ENCODE assay signal across 26 mouse cellular contexts in genomic region chr7:30591605-30591951, GRCm38 (mm10). TPM values are rescaled to one million over a fixed set of nuclear protein-coding genes. Genes with fewer than 3 reads are reported as not detected.
A peak's percentile ranks its signal among the peaks of the same experiment; 100 is the strongest.
DNase-seq lines count a peak whose midpoint lies in the region; ATAC-seq and TF ChIP-seq lines count a peak whose summit lies in the region.
"Had no signal": no experiment of that assay in that cellular context is flagged by ENCODE, and none has a peak within 500 bp of the region (broad histone marks: within the 10 kb centered on the region; RNA-seq: fewer than 3 reads in every experiment).

No protein-coding gene starts in this region.

- H3K79me2 ChIP-seq in CH12.LX (replicated peaks; ENCODE audit: control insufficient read depth, extremely low read depth, insufficient read depth, poor library complexity, severe bottlenecking) (peaks cover 52% of the 10 kb centered on the region), MEL (ENCODE audit: control insufficient read depth, insufficient read depth, low read length, poor library complexity) (peaks cover 29% of the 10 kb centered on the region)

- TF ChIP-seq EP300 in CH12.LX (IDR thresholded peaks at IDR 0.05; ENCODE audit: low read length) (no peak), MEL (IDR thresholded peaks at IDR 0.05; ENCODE audit: low read depth in 1 of 2, low read length in 2 of 2) (no peak)

- H3K36me3 ChIP-seq in forebrain, embryonic 10.5 days (replicated peaks): peaks cover 4% of the 10 kb centered on the region
- H3K36me3 ChIP-seq in forebrain, postnatal 0 days (ENCODE audit: insufficient read depth): peaks cover 2% of the 10 kb centered on the region; the same call in 1 of the 2 replicates
- H3K36me3 ChIP-seq in midbrain, embryonic 10.5 days: peaks cover 3% of the 10 kb centered on the region
- no peaks in the 10 kb centered on the region for H3K36me3 ChIP-seq in midbrain, embryonic 16.5 days (ENCODE audit: control insufficient read depth, insufficient read depth, low read length)
- H3K36me3 ChIP-seq in CH12.LX (replicated peaks in 1 of 2; ENCODE audit: control insufficient read depth in 1 of 2, insufficient read depth in 1 of 2, low read length in 1 of 2) (peaks cover 4 to 21% of the 10 kb centered on the region in 2 experiments), MEL (ENCODE audit: control insufficient read depth in 1 of 2, insufficient read depth in 2 of 2, low read length in 2 of 2) (peaks cover 0 to 16% of the 10 kb centered on the region in 2 experiments; a peak in 2 of 4 replicates)

- TF ChIP-seq RAD21 in CH12.LX (IDR thresholded peaks at IDR 0.05; ENCODE audit: low read depth, low read length) (no peak), MEL (IDR thresholded peaks at IDR 0.05; ENCODE audit: low read depth, low read length) (no peak)

- dilution Hi-C loops in CH12.LX (cut with MboI; ENCODE audit: extremely low pct_ligation_motif_present, extremely low pct_unique_long_range_greater_than_20kb, low sequenced_read_pairs): no loop called here

- TF ChIP-seq POLR2A in CH12.LX (IDR thresholded peaks at IDR 0.05; ENCODE audit: low read depth, low read length) (no peak), MEL (IDR thresholded peaks at IDR 0.05; ENCODE audit: control insufficient read depth in 1 of 2, insufficient read depth in 1 of 2, low read depth in 1 of 2, low read length in 2 of 2, poor library complexity in 1 of 2) (no peak)

- H3K27ac ChIP-seq in forebrain, embryonic 10.5 days: peak overlapping the region; percentile 9; the same call in 1 of the 2 replicates
- H3K27ac ChIP-seq in forebrain, postnatal 0 days (ENCODE audit: low read depth, low read length): no peak overlapping the region
- no peak overlapping the region for H3K27ac ChIP-seq in midbrain, embryonic 10.5 days (replicated peaks)
- no peak overlapping the region for H3K27ac ChIP-seq in midbrain, embryonic 16.5 days (ENCODE audit: low read length)
- H3K27ac ChIP-seq in CH12.LX (ENCODE audit: insufficient read depth, low read depth) (peak overlapping the region; percentile 100; the same call in 1 of the 2 replicates), MEL (ENCODE audit: control insufficient read depth, low read depth, low read length) (peak overlapping the region; percentile 84)
- H3K27ac ChIP-seq: heart, adult 2 months; stomach, postnatal 0 days had no signal

- no peaks in the 10 kb centered on the region for H3K27me3 ChIP-seq in forebrain, embryonic 10.5 days (ENCODE audit: poor library complexity, severe bottlenecking)
- no peaks in the 10 kb centered on the region for H3K27me3 ChIP-seq in forebrain, postnatal 0 days (ENCODE audit: insufficient read depth, low read length)
- no peaks in the 10 kb centered on the region for H3K27me3 ChIP-seq in midbrain, embryonic 10.5 days (ENCODE audit: low read depth, poor library complexity, severe bottlenecking)
- H3K27me3 ChIP-seq in midbrain, embryonic 16.5 days (ENCODE audit: control insufficient read depth, insufficient read depth, low read depth, low read length): no peaks in the 10 kb centered on the region
- no peaks in the 10 kb centered on the region for H3K27me3 ChIP-seq in CH12.LX (replicated peaks)
- H3K27me3 ChIP-seq in MEL (ENCODE audit: control insufficient read depth in 1 of 2, insufficient read depth in 2 of 2, low read length in 2 of 2): no peaks in the 10 kb centered on the region

- H3K4me3 ChIP-seq in forebrain, embryonic 10.5 days: no peak overlapping the region
- no peak overlapping the region for H3K4me3 ChIP-seq in forebrain, postnatal 0 days (ENCODE audit: low read depth, low read length)
- H3K4me3 ChIP-seq in midbrain, embryonic 10.5 days: peak overlapping the region; percentile 16; the same call in 1 of the 2 replicates
- no peak overlapping the region for H3K4me3 ChIP-seq in midbrain, embryonic 16.5 days (ENCODE audit: low read depth, low read length)
- peak overlapping the region; percentile 84 to 93 (median 89) for H3K4me3 ChIP-seq in CH12.LX (replicated peaks in 1 of 3; ENCODE audit: low read depth in 2 of 3, low read length in 2 of 3, poor library complexity in 1 of 3)
- H3K4me3 ChIP-seq in MEL (ENCODE audit: control insufficient read depth in 1 of 2, insufficient read depth in 1 of 2, low read depth in 2 of 2, low read length in 2 of 2): no peak overlapping the region; a peak in 1 of 4 replicates
- H3K4me3 ChIP-seq: heart, adult 2 months; megakaryocyte, embryonic 14.5 days had no signal

- H3K4me1 ChIP-seq in forebrain, embryonic 10.5 days: peaks cover 38% of the 10 kb centered on the region
- peaks cover 8% of the 10 kb centered on the region for H3K4me1 ChIP-seq in forebrain, postnatal 0 days (ENCODE audit: insufficient read depth)
- H3K4me1 ChIP-seq in midbrain, embryonic 10.5 days: peaks cover 28% of the 10 kb centered on the region
- H3K4me1 ChIP-seq in midbrain, embryonic 16.5 days (ENCODE audit: control insufficient read depth, insufficient read depth, low read length): peaks cover 16% of the 10 kb centered on the region
- H3K4me1 ChIP-seq in CH12.LX (ENCODE audit: control insufficient read depth in 1 of 2, insufficient read depth in 2 of 2) (peaks cover 19 to 50% of the 10 kb centered on the region in 2 experiments), MEL (ENCODE audit: control insufficient read depth in 1 of 2, insufficient read depth in 2 of 2, low read length in 2 of 2) (peaks cover 10 to 38% of the 10 kb centered on the region in 2 experiments; a peak in 3 of 4 replicates)

- no peaks in the 10 kb centered on the region for H3K9me3 ChIP-seq in forebrain, embryonic 10.5 days
- no peaks in the 10 kb centered on the region for H3K9me3 ChIP-seq in forebrain, postnatal 0 days (ENCODE audit: low read length)
- no peaks in the 10 kb centered on the region for H3K9me3 ChIP-seq in midbrain, embryonic 10.5 days (replicated peaks)
- no peaks in the 10 kb centered on the region for H3K9me3 ChIP-seq in midbrain, embryonic 16.5 days (replicated peaks; ENCODE audit: control insufficient read depth, low read length, poor library complexity, severe bottlenecking)
- H3K9me3 ChIP-seq in CH12.LX (replicated peaks; ENCODE audit: low read length): no peaks in the 10 kb centered on the region
- no peaks in the 10 kb centered on the region for H3K9me3 ChIP-seq in MEL (replicated peaks; ENCODE audit: insufficient read depth, low read length)
- H3K9me3 ChIP-seq: G1E; megakaryocyte, embryonic 14.5 days had no signal

- no peak overlapping the region for H3K4me2 ChIP-seq in forebrain, postnatal 0 days (ENCODE audit: low read depth)
- H3K4me2 ChIP-seq in midbrain, embryonic 16.5 days (ENCODE audit: low read length): no peak overlapping the region
- H3K4me2 ChIP-seq in CH12.LX (ENCODE audit: insufficient read depth, low read depth, poor library complexity, severe bottlenecking): peak overlapping the region; percentile 93

- no peak overlapping the region for H3K9ac ChIP-seq in forebrain, postnatal 0 days
- H3K9ac ChIP-seq in midbrain, embryonic 16.5 days (ENCODE audit: low read depth, low read length): no peak overlapping the region
- H3K9ac ChIP-seq in CH12.LX (ENCODE audit: insufficient read depth, low read depth) (peak overlapping the region; percentile 74), MEL (ENCODE audit: control insufficient read depth, low read depth, low read length, poor library complexity, severe bottlenecking) (peak overlapping the region; percentile 49)

- DNase-seq in forebrain, embryonic 10.5 days (ENCODE audit: extremely low spot score, low spot score): no peak
- no peak for DNase-seq in forebrain, postnatal 0 days
- DNase-seq in midbrain, embryonic 10.5 days (ENCODE audit: low spot score): no peak
- no peak for DNase-seq in CH12.LX (ENCODE audit: extremely low read depth)
- no peak for DNase-seq in MEL (ENCODE audit: low read depth, low spot score)
- no peak for DNase-seq in urinary bladder, postnatal 14 days (ENCODE audit: low spot score)
- DNase-seq in gastrocnemius, postnatal 25 days: no peak
- DNase-seq: adrenal gland, postnatal 25 days; cerebellum, adult 8-10 months; gastrocnemius, postnatal 10 days; heart, adult 2 months; kidney, adult 2 months; kidney, postnatal 10 days; layer of hippocampus, postnatal 36 days; liver; lung, postnatal 14 days; right cerebral cortex, postnatal 4 days; thymus, postnatal 25 days had no signal

- no peak for TF ChIP-seq CTCF in forebrain, postnatal 0 days (IDR thresholded peaks at IDR 0.05; ENCODE audit: low read depth)
- TF ChIP-seq CTCF in CH12.LX (conservative IDR thresholded peaks at IDR 0.05 in 1 of 2, IDR thresholded peaks at IDR 0.05 in 1 of 2; ENCODE audit: low read depth in 2 of 2, low read length in 2 of 2) (no peak), MEL (IDR thresholded peaks at IDR 0.05 in 2 of 3, conservative IDR thresholded peaks at IDR 0.05 in 1 of 3; ENCODE audit: control insufficient read depth in 1 of 3, insufficient read depth in 1 of 3, low read depth in 2 of 3, low read length in 3 of 3, poor library complexity in 1 of 3, severe bottlenecking in 1 of 3) (no peak)

- 37% methylated on average over 4 of the region's 4 CpGs for WGBS in forebrain, embryonic 10.5 days
- 16% methylated on average over 4 of the region's 4 CpGs for WGBS in forebrain, postnatal 0 days
- 43% methylated on average over 4 of the region's 4 CpGs for WGBS in midbrain, embryonic 10.5 days
- 15% methylated on average over 4 of the region's 4 CpGs for WGBS in midbrain, embryonic 16.5 days

- in situ Hi-C loops in CH12.LX (cut with MboI; ENCODE audit: low pct_ligation_motif_present, low pct_unique_long_range_greater_than_20kb, low sequenced_read_pairs): no loop called here

- ATAC-seq in forebrain, postnatal 0 days: no peak
- no peak for ATAC-seq in midbrain, embryonic 16.5 days
- ATAC-seq: inflammation-experienced regulatory T-cells, adult 6 months had no signal

RNA-seq across cellular contexts. Expression of gene Kmt2b, which starts 3.1 kb away (rescaled TPM):
- polyA plus RNA-seq in forebrain, embryonic 10.5 days (2016; fragmentation: Nextera tagmentation; extraction: Ambion mirVana): 10.1 and 10.4 TPM in 2 replicates
- 31.2 and 31.5 TPM in 2 replicates for total RNA-seq in forebrain, postnatal 0 days (2014; rRNA removed)
- polyA plus RNA-seq in forebrain, postnatal 0 days (2015; fragmentation: Nextera tagmentation; extraction: Ambion mirVana): 3.8 and 5.2 TPM in 2 replicates
- polyA plus RNA-seq in midbrain, embryonic 10.5 days (2016; fragmentation: Nextera tagmentation; extraction: Ambion mirVana): 7.4 and 10.6 TPM in 2 replicates
- 9.1 and 11.0 TPM in 2 replicates for polyA plus RNA-seq in midbrain, embryonic 16.5 days (2015; fragmentation: Nextera tagmentation; extraction: Ambion mirVana)
- 17.2 and 18.3 TPM in 2 replicates for total RNA-seq in CH12.LX (2012; rRNA removed)
- total RNA-seq in CH12.LX (2014; rRNA removed): 4.8 and 8.4 TPM in 2 replicates
- polyA plus RNA-seq in CH12.LX (2012; ENCODE audit: insufficient read length, low read depth): 31.0 and 32.8 TPM in 2 replicates
- total RNA-seq in MEL (2012; rRNA removed): 13.2 and 15.6 TPM in 2 replicates
- polyA plus RNA-seq in MEL (2012; ENCODE audit: insufficient read depth in 1 of 2, insufficient read length in 2 of 2, low read depth in 1 of 2, low replicate concordance in 2 of 2, missing spikeins in 1 of 2): 10 to 100 TPM in 1 of 2 experiments, not detected in 1; 48.2 TPM
- total RNA-seq in gastrocnemius, postnatal 25 days (2021): 10 to 100 TPM; 12.3 to 14.0 TPM

RNA-seq across cellular contexts. Expression of gene Zbtb32, which starts 7.1 kb away (rescaled TPM):
- polyA plus RNA-seq in forebrain, embryonic 10.5 days (2016; fragmentation: Nextera tagmentation; extraction: Ambion mirVana): 0.09 and 0.20 TPM in 2 replicates
- total RNA-seq in forebrain, postnatal 0 days (2014; rRNA removed): not detected in 2 replicates
- polyA plus RNA-seq in forebrain, postnatal 0 days (2015; fragmentation: Nextera tagmentation; extraction: Ambion mirVana): 0.08 and 0.17 TPM in 2 replicates
- polyA plus RNA-seq in midbrain, embryonic 10.5 days (2016; fragmentation: Nextera tagmentation; extraction: Ambion mirVana): 0.26 and 0.61 TPM in 2 replicates
- polyA plus RNA-seq in midbrain, embryonic 16.5 days (2015; fragmentation: Nextera tagmentation; extraction: Ambion mirVana): 0.20 and 0.22 TPM in 2 replicates
- total RNA-seq in CH12.LX (2012; rRNA removed) (183 TPM in 2 replicates), CH12.LX (2014; rRNA removed) (156 and 173 TPM in 2 replicates), MEL (2012; rRNA removed) (20.1 and 25.9 TPM in 2 replicates)
- polyA plus RNA-seq in CH12.LX (2012; ENCODE audit: insufficient read length, low read depth) (171 and 178 TPM in 2 replicates), MEL (2012; ENCODE audit: insufficient read depth in 1 of 2, insufficient read length in 2 of 2, low read depth in 1 of 2, low replicate concordance in 2 of 2, missing spikeins in 1 of 2) (10 to 100 TPM in 1 of 2 experiments, not detected in 1; 32.8 TPM)
- not detected for total RNA-seq in gastrocnemius, postnatal 25 days (2021)
- total RNA-seq: gastrocnemius, postnatal 10 days; hematopoietic stem cell, adult 5-6 weeks; layer of hippocampus, adult 18-20 months; layer of hippocampus, postnatal 36 days; left cerebral cortex, postnatal 14 days had no signal

RNA-seq across cellular contexts. Expression of gene Upk1a, which starts 21.1 kb away (rescaled TPM):
- polyA plus RNA-seq in forebrain, embryonic 10.5 days (2016; fragmentation: Nextera tagmentation; extraction: Ambion mirVana): 0.68 and 0.71 TPM in 2 replicates
- 0.29 and 0.38 TPM in 2 replicates for total RNA-seq in forebrain, postnatal 0 days (2014; rRNA removed)
- polyA plus RNA-seq in forebrain, postnatal 0 days (2015; fragmentation: Nextera tagmentation; extraction: Ambion mirVana): 0.42 and 0.62 TPM in 2 replicates
- polyA plus RNA-seq in midbrain, embryonic 10.5 days (2016; fragmentation: Nextera tagmentation; extraction: Ambion mirVana): 0.44 and 0.79 TPM in 2 replicates
- polyA plus RNA-seq in midbrain, embryonic 16.5 days (2015; fragmentation: Nextera tagmentation; extraction: Ambion mirVana): 0.29 and 0.46 TPM in 2 replicates
- total RNA-seq in CH12.LX (2012; rRNA removed) (6.5 and 10.9 TPM in 2 replicates), CH12.LX (2014; rRNA removed) (0.47 and 0.49 TPM in 2 replicates), MEL (2012; rRNA removed) (0.42 and 0.54 TPM in 2 replicates)
- polyA plus RNA-seq in CH12.LX (2012; ENCODE audit: insufficient read length, low read depth) (1.8 and 2.3 TPM in 2 replicates), MEL (2012; ENCODE audit: insufficient read depth in 1 of 2, insufficient read length in 2 of 2, low read depth in 1 of 2, low replicate concordance in 2 of 2, missing spikeins in 1 of 2) (1 to 10 TPM in 1 of 2 experiments, not detected in 1; 1.6 TPM)
- not detected for total RNA-seq in gastrocnemius, postnatal 25 days (2021)
- total RNA-seq: hematopoietic stem cell, adult 5-6 weeks had no signal

RNA-seq across cellular contexts. Expression of gene Igflr1, which starts 26.4 kb away (rescaled TPM):
- 5.9 and 7.1 TPM in 2 replicates for polyA plus RNA-seq in forebrain, embryonic 10.5 days (2016; fragmentation: Nextera tagmentation; extraction: Ambion mirVana)
- total RNA-seq in forebrain, postnatal 0 days (2014; rRNA removed): 1.2 TPM in 1 of 2 replicates, not detected in the other
- polyA plus RNA-seq in forebrain, postnatal 0 days (2015; fragmentation: Nextera tagmentation; extraction: Ambion mirVana): 2.3 and 3.2 TPM in 2 replicates
- polyA plus RNA-seq in midbrain, embryonic 10.5 days (2016; fragmentation: Nextera tagmentation; extraction: Ambion mirVana): 4.4 and 7.2 TPM in 2 replicates
- polyA plus RNA-seq in midbrain, embryonic 16.5 days (2015; fragmentation: Nextera tagmentation; extraction: Ambion mirVana): 4.5 and 4.8 TPM in 2 replicates
- 0.92 and 1.3 TPM in 2 replicates for total RNA-seq in CH12.LX (2012; rRNA removed)
- not detected in 2 replicates for total RNA-seq in CH12.LX (2014; rRNA removed)
- 0.65 TPM in 1 of 2 replicates, not detected in the other for polyA plus RNA-seq in CH12.LX (2012; ENCODE audit: insufficient read length, low read depth)
- total RNA-seq in MEL (2012; rRNA removed): 1.3 and 1.7 TPM in 2 replicates
- 1 to 10 TPM in 1 of 2 experiments, not detected in 1; 3.1 TPM for polyA plus RNA-seq in MEL (2012; ENCODE audit: insufficient read depth in 1 of 2, insufficient read length in 2 of 2, low read depth in 1 of 2, low replicate concordance in 2 of 2, missing spikeins in 1 of 2)
- under 1 TPM; 0.46 to 0.75 TPM for total RNA-seq in gastrocnemius, postnatal 25 days (2021)
- total RNA-seq: G1E; hematopoietic stem cell, adult 5-6 weeks had no signal

RNA-seq across cellular contexts. Expression of gene Psenen, which starts 28.2 kb away (rescaled TPM):
- 124 and 126 TPM in 2 replicates for polyA plus RNA-seq in forebrain, embryonic 10.5 days (2016; fragmentation: Nextera tagmentation; extraction: Ambion mirVana)
- 70.9 and 90.7 TPM in 2 replicates for total RNA-seq in forebrain, postnatal 0 days (2014; rRNA removed)
- polyA plus RNA-seq in forebrain, postnatal 0 days (2015; fragmentation: Nextera tagmentation; extraction: Ambion mirVana): 141 and 161 TPM in 2 replicates
- polyA plus RNA-seq in midbrain, embryonic 10.5 days (2016; fragmentation: Nextera tagmentation; extraction: Ambion mirVana): 131 and 133 TPM in 2 replicates
- 116 and 124 TPM in 2 replicates for polyA plus RNA-seq in midbrain, embryonic 16.5 days (2015; fragmentation: Nextera tagmentation; extraction: Ambion mirVana)
- total RNA-seq in CH12.LX (2012; rRNA removed) (55.2 and 59.2 TPM in 2 replicates), CH12.LX (2014; rRNA removed) (83.6 and 92.7 TPM in 2 replicates), MEL (2012; rRNA removed) (43.0 and 60.8 TPM in 2 replicates)
- polyA plus RNA-seq in CH12.LX (2012; ENCODE audit: insufficient read length, low read depth) (101 and 121 TPM in 2 replicates), MEL (2012; ENCODE audit: insufficient read depth in 1 of 2, insufficient read length in 2 of 2, low read depth in 1 of 2, low replicate concordance in 2 of 2, missing spikeins in 1 of 2) (100 to 1,000 TPM in 1 of 2 experiments, not detected in 1; 157 TPM)
- total RNA-seq in gastrocnemius, postnatal 25 days (2021): 10 to 100 TPM; 91.2 to 92.1 TPM

Comparison
In these comparisons a context has a peak if more than half of its experiments do, and no peak if none do; other contexts are left out.
1. H3K27ac ChIP-seq: peak in forebrain, embryonic 10.5 days (single experiment), CH12.LX (single experiment) and MEL (single experiment); none in forebrain, postnatal 0 days (single experiment), midbrain, embryonic 10.5 days (single experiment) and midbrain, embryonic 16.5 days (single experiment).
2. H3K4me3 ChIP-seq: peak in midbrain, embryonic 10.5 days (single experiment) and CH12.LX (3 of 3); none in forebrain, embryonic 10.5 days (single experiment), forebrain, postnatal 0 days (single experiment), midbrain, embryonic 16.5 days (single experiment) and MEL (0 of 2).
3. H3K9ac ChIP-seq: peak in CH12.LX (single experiment) and MEL (single experiment); none in forebrain, postnatal 0 days (single experiment) and midbrain, embryonic 16.5 days (single experiment).
4. RNA of gene Zbtb32, which starts 7.1 kb away (polyA plus RNA-seq): 171 to 178 TPM in CH12.LX and 32.8 TPM in MEL; 0.26 to 0.61 TPM in midbrain, embryonic 10.5 days, 0.20 to 0.22 TPM in midbrain, embryonic 16.5 days, 0.09 to 0.20 TPM in forebrain, embryonic 10.5 days and 0.08 to 0.17 TPM in forebrain, postnatal 0 days; every median in the first group is over 10 times any median in the second.